22 mouse cellular contexts compared by ENCODE assay signal in genomic region chr5:33310704-33311462, GRCm38 (mm10). TPM values are rescaled to one million over a fixed set of nuclear protein-coding genes. Genes with fewer than 3 reads are reported as not detected.
A peak's percentile ranks its signal among the peaks of the same experiment; 100 is the strongest.
DNase-seq lines count a peak whose midpoint lies in the region; ATAC-seq lines count a peak whose summit lies in the region.
"Had no signal": no experiment of that assay in that cellular context is flagged by ENCODE, and none has a peak within 500 bp of the region (broad histone marks: within the 10 kb centered on the region; RNA-seq: fewer than 3 reads in every experiment).

No protein-coding gene starts in this region.

- peak; percentile 8 for DNase-seq in thymus, postnatal 14 days
- DNase-seq in thymus, postnatal 10 days (ENCODE audit: low spot score in 2 of 2) = no peak
- DNase-seq in c-Kit-negative CD71-positive TER-119-positive erythroid progenitor cells, embryonic 14.5 days (ENCODE audit: low read depth, low spot score) = peak; percentile 21
- DNase-seq in liver, embryonic 13.5 days = peak; percentile 24
- no peak for DNase-seq in forebrain, embryonic 14.5 days (ENCODE audit: low spot score)
- DNase-seq in heart, adult 8-10 months (ENCODE audit: low spot score) = no peak
- no peak for DNase-seq in embryo, embryonic 11 days
- DNase-seq: B cell, adult 2 months; cerebellum, postnatal 25 days; gastrocnemius, postnatal 25 days; heart, postnatal 4 days; kidney, adult 2 months; kidney, postnatal 25 days; layer of hippocampus, postnatal 36 days; left cerebral cortex, postnatal 4 days; lung, adult 2 months; right cerebral cortex, postnatal 14 days had no signal

- H3K9ac ChIP-seq in liver, embryonic 13.5 days = no peak overlapping the region
- H3K9ac ChIP-seq in forebrain, embryonic 14.5 days (ENCODE audit: low read length) = no peak overlapping the region
- H3K9ac ChIP-seq in midbrain, embryonic 16.5 days (ENCODE audit: low read depth, low read length) = no peak overlapping the region
- H3K9ac ChIP-seq: heart, embryonic 13.5 days had no signal

- no peak overlapping the region for H3K27ac ChIP-seq in liver, embryonic 13.5 days
- no peak overlapping the region for H3K27ac ChIP-seq in forebrain, embryonic 14.5 days (ENCODE audit: low read depth, low read length)
- H3K27ac ChIP-seq in midbrain, embryonic 16.5 days (ENCODE audit: low read length) = no peak overlapping the region
- H3K27ac ChIP-seq: embryonic facial prominence, embryonic 10.5 days; heart, embryonic 13.5 days; hindbrain, postnatal 0 days; macrophage had no signal

- WGBS in liver, embryonic 13.5 days (ENCODE audit: insufficient replicate concordance) = 43% methylated on average over 3 of the region's 3 CpGs
- WGBS in forebrain, embryonic 14.5 days = 57% methylated on average over 3 of the region's 3 CpGs
- WGBS in midbrain, embryonic 16.5 days = 63% methylated on average over 3 of the region's 3 CpGs

- H3K36me3 ChIP-seq in liver, embryonic 13.5 days = no peaks in the 10 kb centered on the region
- H3K36me3 ChIP-seq in forebrain, embryonic 14.5 days (ENCODE audit: control insufficient read depth, insufficient read depth, low read length) = no peaks in the 10 kb centered on the region
- no peaks in the 10 kb centered on the region for H3K36me3 ChIP-seq in midbrain, embryonic 16.5 days (ENCODE audit: control insufficient read depth, insufficient read depth, low read length)
- H3K36me3 ChIP-seq: embryonic facial prominence, embryonic 10.5 days; heart, embryonic 13.5 days had no signal

- no peak overlapping the region for H3K4me2 ChIP-seq in liver, embryonic 13.5 days
- H3K4me2 ChIP-seq in forebrain, embryonic 14.5 days (ENCODE audit: low read length) = no peak overlapping the region
- H3K4me2 ChIP-seq in midbrain, embryonic 16.5 days (ENCODE audit: low read length) = no peak overlapping the region
- H3K4me2 ChIP-seq: heart, embryonic 13.5 days had no signal

- H3K4me3 ChIP-seq in liver, embryonic 13.5 days (replicated peaks) = no peak overlapping the region
- no peak overlapping the region for H3K4me3 ChIP-seq in forebrain, embryonic 14.5 days (ENCODE audit: low read depth, low read length)
- no peak overlapping the region for H3K4me3 ChIP-seq in midbrain, embryonic 16.5 days (ENCODE audit: low read depth, low read length)
- H3K4me3 ChIP-seq: embryonic facial prominence, embryonic 10.5 days; heart, embryonic 13.5 days had no signal

- peak; percentile 84 for ATAC-seq in liver, embryonic 13.5 days (ENCODE audit: low read depth)
- ATAC-seq in forebrain, embryonic 14.5 days = no peak
- ATAC-seq in midbrain, embryonic 16.5 days = no peak
- ATAC-seq: hindbrain, postnatal 0 days had no signal

- no peaks in the 10 kb centered on the region for H3K9me3 ChIP-seq in liver, embryonic 13.5 days (replicated peaks)
- no peaks in the 10 kb centered on the region for H3K9me3 ChIP-seq in forebrain, embryonic 14.5 days (replicated peaks; ENCODE audit: control insufficient read depth, low read length)
- H3K9me3 ChIP-seq in midbrain, embryonic 16.5 days (replicated peaks; ENCODE audit: control insufficient read depth, low read length, poor library complexity, severe bottlenecking) = no peaks in the 10 kb centered on the region
- H3K9me3 ChIP-seq: embryonic facial prominence, embryonic 10.5 days; heart, embryonic 13.5 days had no signal

- no peaks in the 10 kb centered on the region for H3K27me3 ChIP-seq in liver, embryonic 13.5 days
- no peaks in the 10 kb centered on the region for H3K27me3 ChIP-seq in forebrain, embryonic 14.5 days (replicated peaks; ENCODE audit: control insufficient read depth, insufficient read depth, low read length)
- no peaks in the 10 kb centered on the region for H3K27me3 ChIP-seq in midbrain, embryonic 16.5 days (ENCODE audit: control insufficient read depth, insufficient read depth, low read depth, low read length)
- H3K27me3 ChIP-seq: heart, embryonic 13.5 days had no signal

- peaks cover 14% of the 10 kb centered on the region for H3K4me1 ChIP-seq in liver, embryonic 13.5 days (replicated peaks)
- H3K4me1 ChIP-seq in forebrain, embryonic 14.5 days (ENCODE audit: control insufficient read depth, insufficient read depth, low read length) = no peaks in the 10 kb centered on the region
- H3K4me1 ChIP-seq in midbrain, embryonic 16.5 days (ENCODE audit: control insufficient read depth, insufficient read depth, low read length) = no peaks in the 10 kb centered on the region
- H3K4me1 ChIP-seq: embryonic facial prominence, embryonic 10.5 days; heart, embryonic 13.5 days had no signal

RNA-seq across cellular contexts. Expression of gene Maea, which starts 24.4 kb away (rescaled TPM):
- 54.9 and 58.2 TPM in 2 replicates for polyA plus RNA-seq in liver, embryonic 13.5 days (2015; fragmentation: Nextera tagmentation; extraction: Ambion mirVana)
- polyA plus RNA-seq in forebrain, embryonic 14.5 days (2014; fragmentation: Nextera tagmentation; extraction: Ambion mirVana) = 122 TPM in 2 replicates
- 142 and 143 TPM in 2 replicates for polyA plus RNA-seq in midbrain, embryonic 16.5 days (2015; fragmentation: Nextera tagmentation; extraction: Ambion mirVana)
- total RNA-seq in heart, adult 8-10 months (2022) = 10 to 100 TPM; 82.1 to 97.8 (median 88.0) TPM

RNA-seq across cellular contexts. Expression of gene Ctbp1, which starts 36.1 kb away (rescaled TPM):
- polyA plus RNA-seq in liver, embryonic 13.5 days (2015; fragmentation: Nextera tagmentation; extraction: Ambion mirVana) = 212 and 215 TPM in 2 replicates
- 497 and 526 TPM in 2 replicates for polyA plus RNA-seq in forebrain, embryonic 14.5 days (2014; fragmentation: Nextera tagmentation; extraction: Ambion mirVana)
- polyA plus RNA-seq in midbrain, embryonic 16.5 days (2015; fragmentation: Nextera tagmentation; extraction: Ambion mirVana) = 441 and 480 TPM in 2 replicates
- total RNA-seq in heart, adult 8-10 months (2022) = 100 to 1,000 TPM; 213 to 238 (median 226) TPM

Comparison
In these comparisons a context has a peak if more than half of its experiments do, and no peak if none do; other contexts are left out.
1. DNase-seq: peak in thymus, postnatal 14 days (single experiment), c-Kit-negative CD71-positive TER-119-positive erythroid progenitor cells, embryonic 14.5 days (single experiment) and liver, embryonic 13.5 days (single experiment); none in thymus, postnatal 10 days (0 of 2), forebrain, embryonic 14.5 days (single experiment), heart, adult 8-10 months (single experiment) and embryo, embryonic 11 days (single experiment).